ENCODE assay signal across 18 mouse cellular contexts in the genomic region with DNA sequence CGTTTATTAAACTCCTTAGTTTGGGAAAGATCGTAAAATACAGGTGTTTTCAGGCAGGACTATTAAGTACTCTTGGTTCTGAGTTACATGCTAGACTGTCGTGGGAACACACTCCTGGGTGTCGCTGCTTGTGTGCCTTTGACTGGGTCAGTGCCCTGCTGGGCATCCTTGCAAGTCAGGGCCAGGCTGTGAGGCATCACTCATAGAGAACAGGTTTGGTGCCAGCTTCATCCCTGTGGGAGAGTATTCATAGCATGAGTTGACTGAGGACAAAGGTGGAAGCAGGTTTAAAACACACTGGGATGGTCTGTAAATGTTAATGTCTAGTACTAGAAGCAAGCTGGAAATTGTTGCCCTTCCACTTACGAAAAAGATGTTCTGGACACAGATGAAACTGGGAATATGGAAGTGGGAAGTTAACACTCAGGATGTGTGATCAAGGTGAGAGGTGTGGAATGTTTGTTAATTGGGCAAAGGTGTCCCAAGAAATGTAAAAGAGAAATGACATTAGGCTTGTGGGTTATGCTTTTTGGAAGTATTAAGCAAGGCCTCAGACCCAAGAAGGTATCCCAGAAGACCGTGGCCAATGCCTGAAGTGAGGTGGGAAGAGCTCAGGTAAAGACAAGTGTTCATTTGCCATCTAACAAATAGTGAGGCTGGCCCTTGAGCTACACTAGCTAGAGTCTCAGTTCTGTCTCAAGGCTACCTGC. TPM values are rescaled to one million over a fixed set of nuclear protein-coding genes. Genes with fewer than 3 reads are reported as not detected.
DNase-seq lines count a peak whose midpoint lies in the region; ATAC-seq and TF ChIP-seq lines count a peak whose summit lies in the region.
"Had no signal": no experiment of that assay in that cellular context is flagged by ENCODE, and none has a peak within 500 bp of the region (broad histone marks: within the 10 kb centered on the region; RNA-seq: fewer than 3 reads in every experiment).

No protein-coding gene starts in this region.

- no peak for DNase-seq in gastrocnemius, adult 2 months
- no peak for DNase-seq in gastrocnemius, postnatal 10 days
- peak; percentile 77 for DNase-seq in midbrain, embryonic 11.5 days (ENCODE audit: low spot score, missing footprints)
- no peak for DNase-seq in midbrain, embryonic 10.5 days (ENCODE audit: low spot score)
- no peak for DNase-seq in liver, embryonic 14.5 days (ENCODE audit: low read depth in 3 of 3, low spot score in 3 of 3)
- no peak for DNase-seq in right cerebral cortex, postnatal 4 days
- no peak for DNase-seq in cerebellum, adult 8-10 months
- DNase-seq: adrenal gland, adult 2 months; cerebellum, postnatal 14 days; heart, adult 18-20 months; kidney, postnatal 14 days; left cerebral cortex, postnatal 4 days; thymus, postnatal 4 days had no signal

- intact Hi-C loops in gastrocnemius, adult 2 months (cut with DNase I), result no loop called here

- no peaks in the 10 kb centered on the region for H3K9me3 ChIP-seq in midbrain, embryonic 11.5 days (ENCODE audit: control insufficient read depth, low read length)
- no peaks in the 10 kb centered on the region for H3K9me3 ChIP-seq in midbrain, embryonic 10.5 days (replicated peaks)
- H3K9me3 ChIP-seq in liver, embryonic 14.5 days (ENCODE audit: control insufficient read depth, low read length), result no peaks in the 10 kb centered on the region
- H3K9me3 ChIP-seq: forebrain, embryonic 10.5 days; intestine, embryonic 15.5 days; midbrain, embryonic 12.5 days had no signal

- H3K36me3 ChIP-seq in midbrain, embryonic 11.5 days (ENCODE audit: control insufficient read depth, insufficient read depth, low read length), result peaks cover 9% of the 10 kb centered on the region; the same call in 1 of the 2 replicates
- H3K36me3 ChIP-seq in midbrain, embryonic 10.5 days, result peaks cover 27% of the 10 kb centered on the region
- H3K36me3 ChIP-seq in liver, embryonic 14.5 days (replicated peaks; ENCODE audit: control insufficient read depth, insufficient read depth, low read depth), result peaks cover 31% of the 10 kb centered on the region

- H3K4me3 ChIP-seq in gastrocnemius, adult 2 months, result peak overlapping the region; percentile 100
- H3K4me3 ChIP-seq in midbrain, embryonic 11.5 days (ENCODE audit: low read depth, low read length), result no peak overlapping the region
- H3K4me3 ChIP-seq in midbrain, embryonic 10.5 days, result no peak overlapping the region
- peak overlapping the region; percentile 18 to 93; a peak in 3 of 4 replicates for H3K4me3 ChIP-seq in liver, embryonic 14.5 days (ENCODE audit: insufficient read depth in 1 of 2, low read depth in 2 of 2, low read length in 2 of 2)
- H3K4me3 ChIP-seq: forebrain, embryonic 10.5 days; intestine, embryonic 15.5 days; midbrain, embryonic 12.5 days had no signal

- no peak overlapping the region for H3K9ac ChIP-seq in midbrain, embryonic 11.5 days (ENCODE audit: low read length)
- H3K9ac ChIP-seq in liver, embryonic 14.5 days (replicated peaks), result no peak overlapping the region
- H3K9ac ChIP-seq: intestine, embryonic 15.5 days; midbrain, embryonic 12.5 days had no signal

- no peak for TF ChIP-seq CTCF in gastrocnemius, adult 2 months (IDR thresholded peaks at IDR 0.05)
- peak; percentile 41 for TF ChIP-seq CTCF in liver, embryonic 14.5 days (IDR thresholded peaks at IDR 0.05; ENCODE audit: low read depth)

- ATAC-seq in midbrain, embryonic 11.5 days (ENCODE audit: low FRiP score), result no peak
- ATAC-seq in liver, embryonic 14.5 days (ENCODE audit: insufficient read depth), result no peak
- ATAC-seq in frontal cortex, adult (ENCODE audit: low TSS enrichment), result no peak
- ATAC-seq: intestine, embryonic 15.5 days had no signal

- 94% methylated on average over 6 of the region's 6 CpGs for WGBS in midbrain, embryonic 11.5 days
- WGBS in midbrain, embryonic 10.5 days, result 92% methylated on average over 6 of the region's 6 CpGs
- 88% methylated on average over 6 of the region's 6 CpGs for whole genome bisulfite sequencing in liver, embryonic 14.5 days (ENCODE audit: insufficient replicate concordance)

- no peak overlapping the region for H3K4me2 ChIP-seq in midbrain, embryonic 11.5 days
- peak overlapping the region; percentile 98 for H3K4me2 ChIP-seq in liver, embryonic 14.5 days (ENCODE audit: low read depth)
- H3K4me2 ChIP-seq: midbrain, embryonic 12.5 days had no signal

- no peaks in the 10 kb centered on the region for H3K27me3 ChIP-seq in midbrain, embryonic 11.5 days (ENCODE audit: control insufficient read depth, insufficient read depth, low read length)
- no peaks in the 10 kb centered on the region for H3K27me3 ChIP-seq in midbrain, embryonic 10.5 days (ENCODE audit: low read depth, poor library complexity, severe bottlenecking)
- H3K27me3 ChIP-seq in liver, embryonic 14.5 days (ENCODE audit: control insufficient read depth, insufficient read depth, low read length), result no peaks in the 10 kb centered on the region
- H3K27me3 ChIP-seq: intestine, embryonic 15.5 days; midbrain, embryonic 12.5 days had no signal

- peaks cover 6% of the 10 kb centered on the region for H3K4me1 ChIP-seq in midbrain, embryonic 11.5 days (ENCODE audit: control insufficient read depth, insufficient read depth, low read length)
- peaks cover 33% of the 10 kb centered on the region for H3K4me1 ChIP-seq in midbrain, embryonic 10.5 days
- H3K4me1 ChIP-seq in liver, embryonic 14.5 days (replicated peaks; ENCODE audit: control insufficient read depth in 2 of 2, insufficient read depth in 2 of 2, low read length in 1 of 2), result peaks cover 38 to 41% of the 10 kb centered on the region in 2 experiments

- no peak overlapping the region for H3K27ac ChIP-seq in gastrocnemius, adult 2 months
- H3K27ac ChIP-seq in midbrain, embryonic 11.5 days (ENCODE audit: low read depth, low read length), result no peak overlapping the region
- no peak overlapping the region for H3K27ac ChIP-seq in midbrain, embryonic 10.5 days (replicated peaks)
- H3K27ac ChIP-seq in liver, embryonic 14.5 days, result peak overlapping the region; percentile 97
- H3K27ac ChIP-seq: forebrain, embryonic 10.5 days; intestine, embryonic 15.5 days; midbrain, embryonic 12.5 days had no signal

- no peak for TF ChIP-seq EP300 in liver, embryonic 14.5 days (IDR thresholded peaks at IDR 0.05; ENCODE audit: low read depth)

RNA-seq across cellular contexts. Expression of a gene that starts 4.9 kb away (rescaled TPM):
- total RNA-seq in gastrocnemius, adult 2 months (2021), result 1,000 to 10,000 TPM; 2,168 to 2,432 TPM
- 1,000 to 10,000 TPM; 2,152 to 2,273 TPM for total RNA-seq in gastrocnemius, postnatal 10 days (2021)
- polyA plus RNA-seq in midbrain, embryonic 11.5 days (2014; fragmentation: Nextera tagmentation; extraction: Ambion mirVana), result 1,347 and 1,422 TPM in 2 replicates
- 1,350 and 1,398 TPM in 2 replicates for polyA plus RNA-seq in midbrain, embryonic 10.5 days (2016; fragmentation: Nextera tagmentation; extraction: Ambion mirVana)
- polyA plus RNA-seq in liver, embryonic 14.5 days (2012; rRNA removed), result 1,645 and 1,653 TPM in 2 replicates
- 3,787 and 3,976 TPM in 2 replicates for polyA plus RNA-seq in liver, embryonic 14.5 days (2014; fragmentation: Nextera tagmentation; extraction: Ambion mirVana)

RNA-seq across cellular contexts. Expression of a gene that starts 16.1 kb away (rescaled TPM):
- total RNA-seq in gastrocnemius, adult 2 months (2021), result under 1 TPM; 0.28 to 0.46 TPM
- 1 to 10 TPM in 1 of 2 experiments, under 1 TPM in 1; 0.59 to 1.1 TPM for total RNA-seq in gastrocnemius, postnatal 10 days (2021)
- 1.3 and 1.5 TPM in 2 replicates for polyA plus RNA-seq in midbrain, embryonic 11.5 days (2014; fragmentation: Nextera tagmentation; extraction: Ambion mirVana)
- polyA plus RNA-seq in midbrain, embryonic 10.5 days (2016; fragmentation: Nextera tagmentation; extraction: Ambion mirVana), result 1.4 and 2.0 TPM in 2 replicates
- polyA plus RNA-seq in liver, embryonic 14.5 days (2012; rRNA removed), result 0.08 TPM in 1 of 2 replicates, not detected in the other
- 0.09 and 0.10 TPM in 2 replicates for polyA plus RNA-seq in liver, embryonic 14.5 days (2014; fragmentation: Nextera tagmentation; extraction: Ambion mirVana)
- total RNA-seq: hematopoietic stem cell, adult 5-6 weeks had no signal

RNA-seq across cellular contexts. Expression of a gene that starts 16.1 kb away (rescaled TPM):
- 1 to 10 TPM; 4.0 to 4.7 TPM for total RNA-seq in gastrocnemius, adult 2 months (2021)
- 10 to 100 TPM; 15.0 to 18.9 TPM for total RNA-seq in gastrocnemius, postnatal 10 days (2021)
- polyA plus RNA-seq in midbrain, embryonic 11.5 days (2014; fragmentation: Nextera tagmentation; extraction: Ambion mirVana), result 36.8 and 40.1 TPM in 2 replicates
- 34.6 and 35.6 TPM in 2 replicates for polyA plus RNA-seq in midbrain, embryonic 10.5 days (2016; fragmentation: Nextera tagmentation; extraction: Ambion mirVana)
- 116 and 122 TPM in 2 replicates for polyA plus RNA-seq in liver, embryonic 14.5 days (2012; rRNA removed)
- polyA plus RNA-seq in liver, embryonic 14.5 days (2014; fragmentation: Nextera tagmentation; extraction: Ambion mirVana), result 240 and 255 TPM in 2 replicates

RNA-seq across cellular contexts. Expression of a gene that starts 56.0 kb away (rescaled TPM):
- total RNA-seq in gastrocnemius, adult 2 months (2021), result 1 to 10 TPM; 2.2 to 2.3 TPM
- total RNA-seq in gastrocnemius, postnatal 10 days (2021), result 1 to 10 TPM; 8.7 to 9.1 TPM
- 5.0 and 5.1 TPM in 2 replicates for polyA plus RNA-seq in midbrain, embryonic 11.5 days (2014; fragmentation: Nextera tagmentation; extraction: Ambion mirVana)
- 5.5 and 5.8 TPM in 2 replicates for polyA plus RNA-seq in midbrain, embryonic 10.5 days (2016; fragmentation: Nextera tagmentation; extraction: Ambion mirVana)
- 8.2 and 8.3 TPM in 2 replicates for polyA plus RNA-seq in liver, embryonic 14.5 days (2012; rRNA removed)
- 4.4 and 5.1 TPM in 2 replicates for polyA plus RNA-seq in liver, embryonic 14.5 days (2014; fragmentation: Nextera tagmentation; extraction: Ambion mirVana)

Comparison
In these comparisons a context has a peak if more than half of its experiments do, and no peak if none do; other contexts are left out.
1. H3K4me3 ChIP-seq: peak in gastrocnemius, adult 2 months (single experiment) and liver, embryonic 14.5 days (2 of 2); none in midbrain, embryonic 11.5 days (single experiment) and midbrain, embryonic 10.5 days (single experiment).